Mouse (Mus musculus) layer of hippocampus, adult 9-11 months (tissue): ENCODE measurements around the gene Umodl1.

Experiments used
- DNase-seq: peaks from one replicate; pipeline ENCODE4 v3.0.0; 2022

The Umodl1 gene

GRCm38 (mm10) chr17:31002613-31003012 is 48.2 kb downstream of the Umodl1 start:
- no peak for DNase-seq

- DNase-seq = no peak
Measured at GRCm38 (mm10) chr17:31005284-31005683, 50.8 kb downstream of the Umodl1 start.

GRCm38 (mm10) chr17:31007357-31007756 is 52.9 kb downstream of the Umodl1 start:
- DNase-seq = no peak

- no peak for DNase-seq
Measured at GRCm38 (mm10) chr17:31008416-31008815, 54.0 kb downstream of the Umodl1 start.

GRCm38 (mm10) chr17:31011551-31012394 is 57.3 kb downstream of the Umodl1 start:
- DNase-seq = no peak

- DNase-seq = peak; percentile 42
Measured at GRCm38 (mm10) chr17:31018267-31018666, 63.8 kb downstream of the Umodl1 start.

- peak; percentile 52 for DNase-seq
Measured at GRCm38 (mm10) chr17:31019505-31019904, 65.1 kb downstream of the Umodl1 start.

- DNase-seq = no peak
Measured at GRCm38 (mm10) chr17:31020078-31020477, 65.6 kb downstream of the Umodl1 start.

- DNase-seq = peak; percentile 78
Measured at GRCm38 (mm10) chr17:31021276-31021675, 66.8 kb downstream of the Umodl1 start.

GRCm38 (mm10) chr17:31024125-31024781 is 69.8 kb downstream of the Umodl1 start:
- peak; percentile 61 for DNase-seq

GRCm38 (mm10) chr17:31024782-31025125 is 70.3 kb downstream of the Umodl1 start:
- DNase-seq = peak; percentile 47

GRCm38 (mm10) chr17:31026986-31027385 is 72.5 kb downstream of the Umodl1 start:
- no peak for DNase-seq

GRCm38 (mm10) chr17:31027723-31028122 is 73.3 kb downstream of the Umodl1 start:
- no peak for DNase-seq

GRCm38 (mm10) chr17:31028821-31029370 is 74.5 kb downstream of the Umodl1 start:
- no peak for DNase-seq

GRCm38 (mm10) chr17:31029407-31029806 is 75.0 kb downstream of the Umodl1 start:
- no peak for DNase-seq

GRCm38 (mm10) chr17:31032341-31032740 is 77.9 kb downstream of the Umodl1 start:
- no peak for DNase-seq

- no peak for DNase-seq
Measured at GRCm38 (mm10) chr17:31033251-31033650, 78.8 kb downstream of the Umodl1 start.

GRCm38 (mm10) chr17:31034165-31034564 is 79.7 kb downstream of the Umodl1 start:
- peak; percentile 60 for DNase-seq

GRCm38 (mm10) chr17:31034674-31035356 is 80.4 kb downstream of the Umodl1 start:
- DNase-seq = no peak

- peak; percentile 87 for DNase-seq
Measured at GRCm38 (mm10) chr17:31036168-31036876, 81.9 kb downstream of the Umodl1 start.

GRCm38 (mm10) chr17:31037331-31037730 is 82.9 kb downstream of the Umodl1 start:
- no peak for DNase-seq

GRCm38 (mm10) chr17:31038381-31038780 is 83.9 kb downstream of the Umodl1 start:
- DNase-seq = peak; percentile 93

- peak; percentile 67 for DNase-seq
Measured at GRCm38 (mm10) chr17:31039626-31040025, 85.2 kb downstream of the Umodl1 start.
